Mouse (Mus musculus) adrenal gland, adult 8-10 months (tissue): ENCODE data around the gene Scube3. TPM values are rescaled to one million over a fixed set of nuclear protein-coding genes. Genes with fewer than 3 reads are reported as not detected.
A peak's percentile ranks its signal among the peaks of the same experiment; 100 is the strongest.

ENCODE experiments used
- DNase-seq: peaks from one replicate; pipeline ENCODE4 v3.0.0; 2022
- total RNA-seq, 4 experiments: library from RNA; stranded (reverse); gene quantifications; 2 replicates each; pipeline ENCODE4 v1.2.4; 2022

The Scube3 gene
- total RNA-seq, 4 experiments from 2014 or later = 12.1 to 19.7 (median 15.9) TPM

DNA sequence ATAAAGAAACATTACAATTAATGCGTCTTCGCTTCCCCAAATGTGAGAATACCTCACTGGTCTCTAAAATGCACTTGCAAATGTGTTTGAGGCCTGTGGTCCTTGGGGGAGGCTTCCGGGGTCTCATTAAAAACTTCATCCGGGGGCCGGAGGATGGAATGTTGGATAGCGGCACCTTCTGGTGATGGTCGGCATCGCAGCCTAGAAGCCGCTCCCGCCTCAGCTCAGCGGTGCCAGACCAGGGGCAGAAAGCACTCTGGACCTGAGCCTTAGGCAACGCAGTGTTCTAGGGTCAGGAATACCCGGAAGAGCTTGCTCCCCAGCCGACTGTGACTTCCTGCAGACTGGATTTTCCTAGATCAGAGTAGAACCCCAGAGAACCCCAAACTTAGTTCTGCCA lies 8.7 kb upstream of the Scube3 start:
- no peak for DNase-seq

DNA sequence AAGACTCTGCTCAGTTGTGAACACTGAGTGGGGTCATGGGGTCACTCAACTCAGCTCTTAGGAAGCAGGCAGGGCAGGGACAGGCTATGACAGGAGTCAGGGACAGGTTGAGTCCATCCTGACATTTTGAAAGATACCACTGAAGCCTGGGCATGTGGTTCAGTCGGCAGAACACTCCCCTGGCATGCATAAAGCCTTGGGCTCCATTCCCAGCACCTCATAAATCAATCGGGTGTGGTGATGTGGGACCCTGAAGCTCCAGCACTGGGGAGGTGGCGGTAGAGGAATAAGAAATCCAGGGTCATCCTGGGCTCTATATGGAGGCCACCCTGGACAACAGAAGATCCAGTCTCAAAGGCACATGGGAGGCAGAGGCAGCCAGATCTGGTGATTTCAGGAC lies 6.4 kb upstream of the Scube3 start:
- peak; percentile 68 for DNase-seq

DNA sequence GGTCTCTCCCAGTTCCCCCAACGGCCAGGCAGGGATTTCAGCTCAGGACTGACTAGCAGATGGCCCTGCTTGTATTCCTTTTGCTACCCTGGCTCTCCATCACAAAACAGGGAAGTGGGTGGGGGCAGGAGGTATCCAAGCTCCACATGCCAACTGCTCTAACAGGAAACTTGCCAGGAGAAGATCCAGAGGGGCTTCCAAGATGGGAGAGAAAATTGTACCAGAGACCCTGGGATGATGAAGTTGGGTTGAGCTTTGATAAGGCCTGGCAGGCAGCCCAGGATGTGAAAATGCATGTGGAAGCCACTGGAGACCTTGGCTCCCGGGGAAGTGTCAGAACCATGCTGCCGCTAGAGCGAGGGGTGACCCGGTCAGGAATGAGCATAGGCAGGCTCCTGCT lies 5.7 kb upstream of the Scube3 start:
- DNase-seq = peak; percentile 59

DNA sequence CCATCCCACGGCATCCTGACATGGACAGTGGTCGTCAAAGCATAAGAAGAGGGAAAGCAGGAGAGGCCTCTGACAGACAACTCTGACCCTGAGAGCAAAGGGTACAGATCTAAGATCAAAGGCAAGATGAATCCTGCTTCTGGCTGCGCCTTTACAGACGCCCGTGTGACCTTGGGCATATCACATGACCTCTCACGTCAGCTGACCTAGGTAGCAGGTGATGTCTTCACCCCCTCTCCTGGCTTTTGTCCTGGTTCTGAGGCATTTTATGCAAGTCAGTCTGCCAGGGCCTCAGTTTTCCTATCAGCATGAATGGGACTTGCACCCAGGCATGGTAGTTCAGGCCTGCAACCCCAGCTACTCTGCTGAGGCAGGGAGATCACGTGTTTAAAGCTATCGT lies 3.9 kb upstream of the Scube3 start:
- no peak for DNase-seq

DNA sequence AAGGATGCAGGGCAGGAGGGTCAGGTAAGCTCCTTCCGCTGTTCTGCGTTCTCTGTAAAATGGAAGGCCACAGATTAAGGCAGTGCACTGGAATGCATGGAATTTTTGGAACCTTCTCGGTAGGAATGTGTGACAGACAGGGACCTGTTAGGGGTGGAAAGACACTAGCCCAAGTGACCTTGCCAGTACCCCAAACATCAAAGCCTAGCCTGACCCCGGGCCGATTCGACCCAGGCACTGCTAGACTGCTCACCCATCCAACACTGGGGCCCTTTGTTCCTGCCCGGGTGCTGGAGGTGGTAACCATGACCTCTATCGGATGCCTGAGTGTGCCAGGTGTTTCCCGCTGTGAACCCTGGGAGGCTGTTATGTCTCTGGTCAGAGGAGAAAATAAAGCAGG lies 3.3 kb upstream of the Scube3 start:
- DNase-seq = no peak

DNA sequence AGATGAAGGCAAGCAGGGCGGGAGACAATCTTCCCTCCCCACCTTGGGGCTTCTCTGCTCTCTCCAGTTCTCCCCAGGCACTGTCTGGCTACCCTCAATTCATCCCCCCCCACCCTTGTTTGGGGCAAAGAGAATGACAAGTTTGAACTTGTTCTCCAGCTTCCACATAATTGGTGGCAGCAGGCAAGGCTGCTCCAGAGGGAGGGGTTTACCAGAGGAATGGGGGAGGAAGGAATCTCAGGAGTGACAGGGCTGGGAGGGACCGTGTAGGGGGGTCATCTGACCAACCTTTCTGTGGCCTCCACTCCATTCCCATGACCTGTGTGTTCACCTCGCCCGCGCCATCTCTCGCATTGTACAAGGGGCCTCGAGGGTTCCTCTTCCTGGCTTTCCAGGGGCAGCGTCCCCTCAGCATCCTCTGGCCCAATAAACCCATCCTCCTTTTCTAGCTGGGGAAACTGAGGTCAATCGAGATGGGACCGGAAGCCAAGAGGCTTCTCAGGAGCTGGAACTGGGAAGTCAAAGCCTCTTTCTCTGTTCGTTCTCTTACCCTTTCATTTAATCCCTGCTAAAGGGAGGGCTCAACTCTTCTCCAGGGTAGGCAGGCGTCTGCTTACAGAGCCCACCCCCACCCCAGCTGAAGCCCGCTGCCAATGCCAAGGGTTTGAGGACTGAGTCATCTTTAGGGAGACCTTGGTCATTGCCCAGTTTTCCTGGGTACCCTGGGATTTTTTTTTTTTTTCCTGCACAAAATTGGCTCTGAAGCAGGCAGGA lies 1.3 kb upstream of the Scube3 start:
- DNase-seq = no peak

DNA sequence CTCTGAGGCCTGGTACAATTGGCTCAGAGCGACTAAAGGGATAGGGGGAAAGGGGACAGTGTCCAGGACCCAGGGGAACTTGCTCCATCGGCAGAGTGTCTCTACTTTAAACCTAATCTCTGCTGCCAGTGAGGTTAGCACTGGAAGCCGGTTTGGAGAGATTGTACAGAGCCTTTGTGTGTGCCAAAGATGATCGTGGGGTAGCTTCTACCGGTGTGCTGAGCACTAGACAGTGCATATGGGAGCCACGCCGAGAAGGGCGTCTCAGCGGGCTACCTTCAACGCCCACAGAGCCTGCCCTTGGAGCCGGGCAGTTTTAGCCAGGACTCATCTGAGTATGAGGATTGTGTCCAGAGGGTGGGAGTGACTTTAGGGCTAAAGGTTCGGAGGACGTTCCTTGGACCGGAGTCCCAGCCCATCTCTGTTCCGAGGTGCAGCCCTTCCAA lies 713 bp upstream of the Scube3 start:
- no peak for DNase-seq

DNA sequence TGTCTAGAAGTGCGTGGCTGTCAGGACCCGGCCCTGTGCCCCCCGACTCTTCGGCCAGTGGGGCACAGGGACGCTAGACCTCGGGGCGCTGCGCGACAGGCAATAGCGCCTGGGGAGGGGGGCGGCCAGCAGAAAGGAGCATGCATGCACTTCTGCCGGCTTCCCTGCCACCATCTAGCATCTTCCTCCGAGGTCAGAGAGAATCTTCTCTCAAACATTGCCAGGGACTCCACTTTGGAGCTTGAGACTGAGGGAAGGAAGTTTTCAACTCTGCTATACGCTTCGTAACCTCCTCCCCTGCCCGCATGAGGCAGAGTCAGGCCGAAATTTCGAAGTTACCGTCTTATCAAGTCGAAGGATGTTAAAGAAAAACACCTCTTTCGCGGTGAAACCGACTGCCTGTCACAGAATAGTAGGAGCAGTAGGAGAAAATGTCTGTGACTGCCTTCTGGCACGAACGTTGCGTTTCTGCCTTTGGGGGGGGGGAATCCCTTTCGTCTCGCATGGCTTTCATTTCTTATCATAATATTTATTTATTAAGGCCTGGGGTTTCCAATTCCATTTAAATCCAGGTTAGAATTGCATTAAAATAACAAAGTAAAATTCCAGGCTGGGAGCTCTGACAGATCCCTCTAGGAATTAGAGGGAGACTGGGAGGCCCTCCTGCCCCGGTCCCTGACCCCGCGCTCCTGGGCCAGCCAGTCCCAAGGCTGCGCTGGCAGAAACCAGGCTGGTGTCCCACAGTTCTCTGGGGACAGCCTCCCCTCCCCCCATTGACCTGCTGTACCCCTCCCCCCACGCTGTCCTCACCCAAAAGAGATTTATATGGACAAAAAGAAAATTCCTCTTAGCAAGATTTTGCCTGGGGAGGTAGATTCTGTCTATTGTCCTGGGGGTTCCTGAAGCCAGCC lies 1.0 kb downstream of the Scube3 start:
- no peak for DNase-seq

DNA sequence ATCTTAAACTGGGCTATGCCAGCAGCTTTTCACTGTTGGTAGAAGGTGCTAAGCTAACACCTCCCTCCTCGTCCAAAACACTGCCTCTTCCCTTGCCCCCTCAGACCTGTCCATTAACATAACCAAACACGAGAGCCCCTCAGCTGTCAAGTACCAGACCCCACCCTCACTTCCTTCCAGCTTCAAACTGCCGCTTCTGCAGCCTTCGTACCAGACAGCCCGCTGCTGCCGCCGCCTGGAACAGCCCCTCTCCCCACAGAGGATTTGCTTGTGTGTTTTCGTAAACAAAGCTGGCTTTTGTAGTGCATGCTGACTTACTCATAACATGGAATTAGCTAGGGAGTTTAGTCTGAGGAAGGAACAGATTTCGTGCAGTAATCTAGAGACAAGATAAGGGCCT lies 1.8 kb downstream of the Scube3 start:
- DNase-seq = no peak

DNA sequence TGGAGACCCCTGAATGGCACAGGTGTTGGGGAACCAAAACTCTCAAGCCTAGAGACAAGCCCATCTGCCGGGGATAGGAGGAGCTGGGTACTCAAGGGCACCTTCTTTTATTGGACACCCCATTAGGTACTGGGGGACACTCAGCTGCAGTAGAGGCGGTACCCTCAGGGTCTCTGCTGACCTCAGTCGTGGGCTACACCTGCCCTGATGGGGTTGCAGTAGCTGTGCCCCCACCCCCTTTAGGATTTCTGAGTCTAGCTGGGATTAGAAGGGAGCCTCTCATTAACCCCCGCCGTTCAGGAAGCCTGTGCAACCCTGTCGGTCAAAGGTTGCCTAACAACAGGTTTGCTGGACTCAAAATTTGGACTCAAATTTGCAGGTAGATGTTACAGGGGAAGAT lies 2.3 kb downstream of the Scube3 start:
- no peak for DNase-seq

DNA sequence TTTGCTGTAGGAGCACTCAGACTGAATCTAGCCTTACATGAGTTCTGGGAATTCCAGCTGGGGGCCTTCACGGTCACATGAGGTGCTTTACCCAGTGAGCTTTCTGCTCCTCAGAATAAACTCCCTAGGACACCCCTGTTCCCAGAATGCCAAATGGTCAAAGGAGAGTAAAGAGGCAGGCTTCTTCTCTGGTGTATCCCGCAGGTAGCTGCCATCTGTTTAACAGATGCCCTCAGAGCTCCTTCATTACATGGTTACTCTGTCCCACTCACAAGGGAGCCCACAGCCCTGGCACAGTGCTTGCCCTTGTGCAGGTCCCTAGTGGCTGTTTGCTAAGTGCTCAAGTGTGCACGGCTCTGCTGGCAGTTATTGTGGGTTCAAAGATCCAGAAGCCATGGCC lies 6.3 kb downstream of the Scube3 start:
- DNase-seq = no peak

DNA sequence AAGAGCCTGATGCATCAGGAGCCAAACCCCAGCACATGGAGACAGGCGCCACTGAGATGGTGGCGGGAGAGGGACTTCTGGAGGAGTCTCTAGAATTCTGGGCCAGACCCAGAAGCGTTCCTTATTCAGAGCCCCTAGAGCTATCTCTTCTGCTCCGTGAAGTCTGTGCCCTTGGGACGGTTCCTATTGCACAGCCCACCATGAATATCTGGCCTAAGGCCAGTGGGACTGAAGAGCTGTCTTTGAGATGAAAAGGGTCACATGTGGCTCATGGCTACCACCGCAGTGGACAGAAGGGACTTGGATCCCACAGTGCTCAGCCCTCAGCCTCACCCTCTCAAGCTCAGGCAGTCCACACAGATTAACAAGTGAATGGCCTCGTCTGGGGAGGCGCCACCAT lies 7.8 kb downstream of the Scube3 start:
- no peak for DNase-seq

DNA sequence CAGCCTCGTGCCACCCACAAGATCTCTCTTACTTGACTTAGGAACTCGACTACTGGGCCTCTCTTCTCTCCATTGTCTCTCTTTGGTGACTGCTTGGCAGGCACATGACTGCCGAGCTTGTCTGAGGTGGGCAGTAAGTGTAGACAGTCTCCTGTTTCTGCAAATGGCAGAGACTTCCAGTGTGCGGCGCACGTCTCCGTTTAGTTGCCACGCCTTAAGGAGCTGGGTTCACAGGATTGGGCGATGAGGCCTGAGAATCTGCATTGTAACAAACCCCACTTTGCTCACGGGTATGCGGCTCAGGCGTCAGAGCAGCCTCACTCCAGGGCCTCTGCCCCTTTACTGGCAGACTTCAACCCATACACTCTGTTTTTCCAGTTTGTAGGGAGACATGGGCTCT lies 8.5 kb downstream of the Scube3 start:
- DNase-seq = no peak

DNA sequence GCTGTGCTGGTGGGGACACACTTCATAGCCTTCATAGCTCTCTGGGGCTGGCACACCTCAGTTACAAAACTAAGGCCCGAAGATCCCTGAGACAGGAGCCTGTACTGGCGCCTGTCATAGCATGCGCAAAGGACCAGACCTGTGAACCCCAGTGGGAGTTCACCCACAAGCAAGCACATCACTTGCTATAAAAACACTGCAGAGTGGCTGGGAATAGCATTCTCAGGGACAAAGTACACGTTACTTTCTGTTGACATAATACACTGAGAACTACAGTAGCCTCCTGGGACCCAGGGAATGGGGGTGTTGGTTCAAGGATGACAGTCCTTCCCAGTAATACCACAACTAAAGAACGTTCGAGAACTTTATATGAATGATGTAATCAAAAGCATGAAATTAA lies 11.2 kb downstream of the Scube3 start:
- no peak for DNase-seq

DNA sequence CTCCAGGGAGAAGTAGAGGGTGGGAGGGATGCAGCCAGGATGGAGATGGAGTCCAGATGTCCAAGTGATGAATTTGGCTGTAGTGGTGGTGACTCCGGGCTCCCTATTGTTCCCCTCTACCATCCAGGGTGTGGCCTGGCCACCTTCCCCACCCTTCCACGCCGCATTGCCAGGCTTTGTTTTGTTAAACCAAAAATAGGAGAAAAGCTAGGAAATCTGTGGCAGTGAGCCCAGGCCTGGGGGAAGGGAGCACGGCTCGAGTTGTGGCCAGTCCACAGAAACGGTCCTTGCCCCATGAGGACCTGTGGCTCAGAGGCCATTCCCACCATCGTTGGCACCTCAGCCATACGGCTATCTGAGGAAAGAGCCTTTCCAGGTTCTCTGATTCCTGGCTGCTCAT lies 13.0 kb downstream of the Scube3 start:
- no peak for DNase-seq

DNA sequence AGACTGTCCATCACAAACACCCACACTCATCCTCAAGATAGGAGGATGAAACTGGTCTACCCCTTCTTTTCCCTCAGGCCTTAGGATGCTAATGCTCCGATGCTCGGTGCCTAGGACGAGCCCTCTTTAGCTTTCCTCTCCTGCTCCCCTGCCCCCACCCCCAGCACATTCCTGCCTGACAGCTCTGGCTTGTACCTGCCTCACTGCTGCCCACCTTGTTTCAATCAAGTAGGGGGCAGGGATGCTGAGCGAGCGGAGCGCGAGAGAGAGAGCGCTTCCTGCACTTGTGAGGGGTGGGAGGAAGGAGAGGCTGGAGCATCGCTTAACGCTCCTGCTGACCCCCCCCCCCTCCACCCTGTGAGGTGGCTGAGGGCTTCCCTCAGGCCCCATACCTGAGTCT lies 18.4 kb downstream of the Scube3 start:
- DNase-seq = no peak

DNA sequence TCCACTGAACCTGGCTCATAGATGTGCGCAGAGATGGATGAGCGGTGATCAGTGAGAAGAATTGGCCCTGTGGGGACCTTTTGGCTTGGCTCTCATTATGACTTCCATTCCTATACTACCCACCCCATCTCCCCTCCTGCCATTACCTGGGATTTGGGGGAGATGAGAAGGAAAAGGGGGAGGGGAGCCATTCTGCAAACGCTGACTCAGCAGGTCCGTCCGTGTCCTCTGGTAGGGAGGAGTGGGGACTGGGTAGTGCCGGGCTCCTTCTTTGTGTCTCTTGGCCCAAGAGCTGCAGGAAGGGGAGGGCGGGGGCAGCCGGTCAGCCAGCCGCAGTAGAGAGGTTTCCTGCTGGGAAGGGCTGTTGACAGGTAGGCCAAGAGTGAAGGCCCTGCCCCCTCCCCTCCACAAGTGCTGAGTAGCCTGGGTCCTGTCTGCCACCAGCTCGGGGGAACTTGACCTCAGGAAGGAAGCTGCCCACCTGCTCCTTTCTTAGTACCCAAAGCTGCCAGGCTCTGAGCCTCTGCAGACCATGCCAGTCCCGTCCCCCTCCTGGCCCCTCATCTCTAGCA lies 19.5 kb downstream of the Scube3 start:
- DNase-seq = no peak

DNA sequence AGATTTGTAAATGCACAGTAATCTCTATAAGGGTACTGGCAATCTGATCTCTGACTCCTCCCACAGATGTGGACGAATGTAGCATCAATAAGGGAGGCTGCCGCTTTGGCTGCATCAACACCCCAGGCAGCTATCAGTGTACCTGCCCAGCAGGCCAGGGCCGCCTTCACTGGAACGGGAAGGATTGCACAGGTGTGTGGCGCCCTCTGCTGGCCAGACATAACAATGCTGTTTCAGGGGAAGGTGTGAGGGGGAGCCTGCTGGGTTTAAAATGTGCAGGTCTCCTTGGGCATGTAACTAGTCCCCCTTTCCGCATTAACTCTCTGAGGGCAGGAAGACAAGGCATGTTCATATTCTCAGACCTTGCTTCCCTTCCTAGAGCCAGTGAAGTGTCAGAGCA lies 21.7 kb downstream of the Scube3 start:
- DNase-seq = peak; percentile 56

DNA sequence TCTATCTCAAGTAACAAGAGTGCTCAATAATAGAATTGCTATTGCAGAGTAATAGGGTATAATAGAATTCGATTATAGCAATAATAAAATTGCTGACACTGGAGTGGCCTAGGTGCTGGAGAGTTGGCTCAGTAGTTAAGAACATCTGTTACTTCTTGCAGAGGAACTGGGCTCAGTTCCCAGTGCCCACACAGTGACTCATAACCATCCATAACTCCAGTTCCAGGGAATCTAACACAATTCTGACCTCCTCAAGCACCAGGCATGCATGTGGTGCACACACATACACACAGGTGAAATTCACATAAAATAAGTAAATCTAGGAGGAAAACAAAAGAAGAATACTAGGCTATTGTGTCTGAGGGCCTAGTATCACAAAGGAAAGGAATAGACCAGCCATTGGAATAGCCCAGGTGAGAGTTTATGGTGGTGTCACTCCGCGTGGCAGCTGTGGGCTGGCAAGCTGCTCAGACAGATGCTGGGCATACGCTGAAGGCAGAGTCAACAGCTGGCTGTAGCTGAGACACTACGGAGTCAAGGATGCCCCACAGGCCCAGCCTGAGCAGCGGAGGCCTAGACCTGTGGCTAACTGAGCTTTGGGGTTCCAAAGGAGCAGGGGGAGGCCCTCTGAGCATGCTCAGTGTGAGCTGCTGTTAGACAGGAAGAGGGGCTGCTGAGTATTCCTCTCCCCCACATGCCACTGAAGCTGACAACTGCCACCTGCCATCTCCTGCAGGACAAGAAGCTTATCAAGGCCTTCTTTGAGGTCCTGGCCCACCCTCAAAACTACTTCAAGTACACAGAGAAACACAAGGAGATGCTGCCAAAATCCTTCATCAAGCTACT lies 28.7 kb downstream of the Scube3 start:
- peak; percentile 61 for DNase-seq

DNA sequence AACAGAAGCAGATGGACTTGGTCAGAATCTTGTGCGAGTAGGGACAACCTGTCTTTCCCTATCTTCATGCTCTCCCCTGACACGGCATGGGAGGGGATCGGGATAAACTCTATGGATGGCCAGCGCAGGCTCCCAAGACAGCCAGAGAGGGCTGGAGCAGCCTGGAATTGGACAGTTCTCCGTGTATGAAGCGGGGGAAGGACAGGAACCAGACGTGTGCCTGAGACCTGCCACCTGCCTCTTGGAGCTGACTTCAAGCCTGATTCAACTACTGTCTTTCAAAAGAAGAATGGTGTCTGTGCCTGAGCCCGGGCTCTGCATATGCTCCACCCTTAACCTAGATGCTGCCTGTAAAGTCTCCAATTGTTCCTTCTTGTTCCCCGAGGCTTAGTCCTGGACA lies 30.7 kb downstream of the Scube3 start:
- no peak for DNase-seq

DNA sequence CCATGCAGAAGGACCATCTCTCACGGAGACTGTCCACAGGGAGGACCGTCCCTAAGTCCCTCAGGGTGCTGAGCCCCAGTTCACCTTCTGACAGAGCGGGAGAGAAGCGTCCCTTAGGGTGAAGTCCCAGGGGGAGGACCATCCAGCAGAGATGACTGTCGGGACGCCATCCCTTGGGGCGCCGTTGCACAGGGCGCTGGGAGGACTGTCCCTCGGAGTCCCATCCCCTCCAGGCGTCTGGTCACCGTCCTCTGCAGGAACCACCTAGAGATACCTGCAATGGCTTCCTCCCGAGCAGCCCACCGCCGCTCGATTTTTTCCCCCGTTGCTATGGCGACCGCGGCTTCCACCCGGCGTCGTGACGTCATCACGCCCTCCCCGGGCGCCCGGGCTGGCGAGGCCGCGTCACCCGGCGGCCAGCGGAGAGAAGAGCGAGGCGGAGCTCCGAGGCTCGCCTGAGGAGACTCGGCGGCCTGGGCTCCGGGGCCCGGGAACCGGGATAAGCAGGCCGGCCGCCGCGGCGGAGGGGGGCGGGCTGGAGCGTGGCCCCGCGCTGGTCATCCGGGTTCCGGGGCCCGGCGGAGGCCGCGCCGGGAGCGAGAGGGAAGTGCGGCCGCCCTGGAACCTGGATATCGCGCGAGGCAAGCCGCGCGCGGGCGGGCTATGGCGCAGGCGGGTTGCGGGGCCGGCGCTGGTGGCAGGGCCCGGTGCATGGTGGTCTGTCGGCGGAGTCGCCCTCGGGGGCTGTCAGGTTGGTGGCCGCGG lies 35.0 kb downstream of the Scube3 start, which contains the start of gene Zfp523:
Gene Zfp523 (plus strand): TSS at position 355 of the 765 bp plus-strand sequence.
- peak; percentile 82 for DNase-seq
